Mouse (Mus musculus) kidney, postnatal 0 days (tissue): ENCODE data around the gene Cul4b. TPM values are rescaled to one million over a fixed set of nuclear protein-coding genes. Genes with fewer than 3 reads are reported as not detected.

ENCODE experiments used
- ATAC-seq: fragments of 200-750 bp; cut with Nextera tagmentation; replicated peaks from 2 replicates; pipeline ENCODE4 v1.8.0; 2017; ENCODE audit warnings: low read depth, moderate number of reproducible peaks, moderate TSS enrichment, moderate library complexity; ENCODE audit not compliant: low FRiP score
- DNase-seq: peaks from one replicate; pipeline ENCODE4 v3.0.0-alpha.2; 2016; ENCODE audit warnings: low spot score
- H3K27ac ChIP-seq: fragments of 300-500 bp; sonication (generic); 2 replicates; pipeline ENCODE4 v1.5.1; 2014; ENCODE audit warnings: mild to moderate bottlenecking
- H3K27me3 ChIP-seq: fragments of 300-500 bp; sonication (generic); 2 replicates; pipeline ENCODE4 v1.6.1; 2014; ENCODE audit warnings: low read length, mixed read lengths; ENCODE audit not compliant: insufficient read depth
- H3K36me3 ChIP-seq: fragments of 300-500 bp; sonication (generic); 2 replicates; pipeline ENCODE4 v1.6.1; 2014; ENCODE audit warnings: low read length, mixed read lengths; ENCODE audit not compliant: insufficient read depth
- H3K4me1 ChIP-seq: fragments of 300-500 bp; sonication (generic); replicated peaks from 2 replicates; pipeline ENCODE4 v1.6.1; 2014; ENCODE audit warnings: antibody characterized with exemption, low read length, mixed read lengths; ENCODE audit not compliant: insufficient read depth
- H3K4me2 ChIP-seq: fragments of 300-500 bp; sonication (generic); 2 replicates; pipeline ENCODE4 v1.6.1; 2014; ENCODE audit warnings: mild to moderate bottlenecking, low read length, moderate library complexity, mixed read lengths
- H3K4me3 ChIP-seq: fragments of 300-500 bp; sonication (generic); replicated peaks from 2 replicates; pipeline ENCODE4 v1.5.1; 2014; ENCODE audit warnings: low read depth, low read length
- H3K9ac ChIP-seq: fragments of 300-500 bp; sonication (generic); 2 replicates; pipeline ENCODE4 v1.6.1; 2014; ENCODE audit warnings: low read depth, low read length
- H3K9me3 ChIP-seq: fragments of 300-500 bp; sonication (generic); replicated peaks from 2 replicates; pipeline ENCODE4 v1.6.1; 2016; ENCODE audit warnings: low read length, inconsistent platforms, mixed read lengths
- CTCF ChIP-seq: IDR thresholded peaks from 2 replicates; pipeline ENCODE4 v1.5.1; 2016; ENCODE audit warnings: antibody characterized with exemption, low read depth, mild to moderate bottlenecking, moderate library complexity
- WGBS: fragments of 180-500 bp; shearing (Covaris S2); extraction: QIAGEN DNeasy Blood & Tissue Kit; methylation state at CpG from one replicate; pipeline ENCODE4 v1.1.7; 2014; 5-methylcytosine and 5-hydroxymethylcytosine counted together
- polyA plus RNA-seq: library from polyadenylated mRNA; unstranded; fragments of >200 nt; fragmentation: Nextera tagmentation; extraction: Ambion mirVana; gene quantifications from 2 replicates; pipeline ENCODE4 v1.2.1, GENCODE M21; 2015

Gene Cul4b
- polyA plus RNA-seq, 1 experiment from 2014 or later, result 25.5 TPM

DNA sequence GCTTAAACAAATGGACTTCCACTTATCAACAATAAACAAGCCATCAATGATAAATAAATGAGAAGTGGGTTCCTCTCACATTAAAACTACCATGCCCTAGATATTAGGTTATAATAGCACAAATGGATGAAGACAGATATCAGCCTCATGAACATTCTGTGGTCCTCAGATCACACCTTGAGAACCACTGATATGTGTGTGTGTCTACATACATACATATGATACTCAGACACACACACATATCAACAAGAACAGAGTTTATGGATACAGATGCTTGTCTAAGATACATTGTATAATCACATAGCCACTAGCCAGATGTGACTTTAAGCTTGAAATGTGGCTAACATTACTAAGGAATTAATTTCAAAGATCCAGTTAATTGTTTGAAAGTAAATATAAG lies 7.3 kb upstream of the Cul4b start:
- Histone ChIP-seq H3K9ac (no peak overlapping the region), H3K27ac (no peak overlapping the region), H3K4me2 (no peak overlapping the region), H3K27me3 (no peaks in the 10 kb centered on the region), H3K4me3 (no peak overlapping the region), H3K4me1 (no peaks in the 10 kb centered on the region), H3K36me3 (no peaks in the 10 kb centered on the region), H3K9me3 (no peaks in the 10 kb centered on the region)
- no peak for TF ChIP-seq CTCF
- ATAC-seq (no peak), DNase-seq (no peak)

GRCm38 (mm10) chrX:38581140-38581539 lies 5.1 kb upstream of the Cul4b start:
- TF ChIP-seq CTCF, result no peak
- WGBS, result 95% methylated on average over 1 of the region's 1 CpGs
- Histone ChIP-seq H3K27ac (no peak overlapping the region), H3K4me1 (no peaks in the 10 kb centered on the region), H3K36me3 (no peaks in the 10 kb centered on the region), H3K4me2 (no peak overlapping the region), H3K9me3 (no peaks in the 10 kb centered on the region), H3K9ac (no peak overlapping the region), H3K4me3 (no peak overlapping the region), H3K27me3 (no peaks in the 10 kb centered on the region)
- DNase-seq (no peak), ATAC-seq (no peak)

DNA sequence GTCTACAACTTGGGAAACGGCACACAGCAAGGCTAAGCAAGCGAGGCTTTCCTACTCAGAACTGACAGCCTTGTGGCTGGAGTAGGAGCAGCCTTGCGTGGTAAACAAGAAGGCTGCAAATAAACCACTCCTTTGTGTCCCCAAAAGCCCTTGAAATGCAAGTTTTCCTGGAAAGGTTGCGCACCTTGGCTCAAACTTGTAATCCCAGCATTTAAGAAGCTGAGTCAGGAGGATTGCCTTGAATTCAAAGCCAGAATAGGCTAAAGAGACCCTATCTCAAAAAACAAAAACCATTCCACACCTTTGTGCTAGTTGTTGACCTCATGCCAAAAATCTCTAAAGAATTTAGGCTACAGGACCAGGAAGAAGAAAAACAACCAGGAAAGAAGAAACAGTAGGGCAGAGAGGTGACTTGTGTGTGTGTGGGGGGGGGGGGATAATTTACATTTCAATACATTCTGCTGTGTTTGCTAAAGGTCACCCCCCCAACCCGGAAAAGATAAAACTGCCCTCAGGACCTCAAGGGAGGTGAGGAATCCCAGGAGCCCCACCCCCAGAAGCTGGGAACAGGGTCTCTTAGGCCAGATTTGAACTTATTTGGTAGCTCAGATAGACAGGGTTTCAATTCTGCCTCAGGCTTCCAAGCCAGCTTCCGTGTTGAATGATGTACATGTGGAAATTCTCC lies 9.3 kb downstream of the Cul4b start:
- Histone ChIP-seq H3K36me3 (no peaks in the 10 kb centered on the region), H3K27me3 (no peaks in the 10 kb centered on the region), H3K9me3 (no peaks in the 10 kb centered on the region), H3K4me1 (no peaks in the 10 kb centered on the region), H3K4me2 (no peak overlapping the region), H3K27ac (no peak overlapping the region), H3K4me3 (no peak overlapping the region), H3K9ac (no peak overlapping the region)
- TF ChIP-seq CTCF, result no peak
- no peak for DNase-seq
- no peak for ATAC-seq
- 64% methylated on average over 6 of the region's 6 CpGs for WGBS

DNA sequence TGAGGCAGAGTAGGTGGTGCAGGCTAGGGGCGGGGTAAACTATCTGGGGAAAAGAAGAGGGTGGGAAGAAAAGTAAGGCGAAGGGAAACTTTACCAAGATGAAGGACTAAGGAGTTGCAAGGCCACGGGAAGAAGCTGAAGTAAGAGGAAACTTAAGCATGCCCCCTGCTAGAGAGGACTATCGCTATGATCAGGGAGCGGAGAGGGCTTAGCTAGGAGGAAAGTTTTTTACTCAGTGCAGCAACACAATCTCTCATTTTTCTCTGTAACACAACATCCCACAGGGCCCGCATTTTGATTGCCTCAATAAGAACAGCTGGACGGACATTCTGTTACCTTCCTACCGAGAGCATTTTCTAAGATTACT lies 10.8 kb downstream of the Cul4b start:
- WGBS, result 16% methylated on average over 8 of the region's 8 CpGs

GRCm38 (mm10) chrX:38564542-38565175 lies 11.3 kb downstream of the Cul4b start:
- 16% methylated on average over 36 of the region's 52 CpGs for WGBS
- no peak for TF ChIP-seq CTCF
- peak; percentile 93 for ATAC-seq

More for the DNA sequence above, 10.8 kb downstream of the Cul4b start:
- peak overlapping the region; percentile 46 for H3K4me3 ChIP-seq
- peak overlapping the region; percentile 94 for H3K27ac ChIP-seq
- ATAC-seq, result no peak
- peak overlapping the region; percentile 62 for H3K4me2 ChIP-seq
- no peaks in the 10 kb centered on the region for H3K36me3 ChIP-seq
- H3K27me3 ChIP-seq, result no peaks in the 10 kb centered on the region
- H3K4me1 ChIP-seq, result no peaks in the 10 kb centered on the region
- no peak for TF ChIP-seq CTCF
- peak overlapping the region; percentile 49 for H3K9ac ChIP-seq
- no peak for DNase-seq
- no peaks in the 10 kb centered on the region for H3K9me3 ChIP-seq

DNA sequence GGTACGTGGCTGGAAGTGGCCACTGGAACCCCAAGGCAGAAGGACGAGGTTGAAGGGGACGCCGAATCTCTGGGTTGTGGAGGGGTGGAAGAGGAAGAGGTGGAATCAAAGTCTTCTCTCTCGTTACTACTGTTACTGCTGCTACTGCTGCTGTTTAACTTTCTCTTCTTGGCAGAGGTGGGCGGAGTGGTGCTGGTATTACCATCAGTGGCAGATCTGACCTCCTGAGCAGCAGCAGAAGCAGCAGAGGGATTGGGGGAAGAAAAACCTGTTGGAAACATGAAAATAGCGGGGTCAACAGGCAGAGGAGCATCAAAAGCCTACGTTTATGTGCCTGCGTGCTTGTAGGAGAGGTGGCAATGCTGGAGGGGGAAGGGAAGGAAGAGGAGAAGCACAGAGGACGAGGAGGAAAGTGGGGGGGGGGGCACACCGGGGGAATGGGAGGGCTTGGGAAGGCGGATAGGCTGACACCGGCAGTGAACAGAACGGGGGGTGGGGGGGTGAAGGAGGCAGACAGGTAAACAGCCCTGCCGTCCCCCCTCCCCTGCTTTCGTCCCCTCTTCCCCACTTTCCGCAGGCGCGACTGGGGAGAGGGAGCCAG lies 12.0 kb downstream of the Cul4b start:
- ATAC-seq (no peak), DNase-seq (no peak)
- no peak for TF ChIP-seq CTCF
- Histone ChIP-seq H3K4me2 (peak overlapping the region; percentile 62), H3K4me1 (no peaks in the 10 kb centered on the region), H3K4me3 (peak overlapping the region; percentile 46), H3K9ac (peak overlapping the region; percentile 70), H3K9me3 (no peaks in the 10 kb centered on the region), H3K27me3 (no peaks in the 10 kb centered on the region), H3K27ac (peak overlapping the region; percentile 94), H3K36me3 (no peaks in the 10 kb centered on the region)
- 27% methylated on average over 13 of the region's 19 CpGs for WGBS

More at GRCm38 (mm10) chrX:38564542-38565175, 11.3 kb downstream of the Cul4b start:
- H3K27me3 ChIP-seq, result no peaks in the 10 kb centered on the region
- peak overlapping the region; percentile 94 for H3K27ac ChIP-seq
- peak overlapping the region; percentile 70 for H3K9ac ChIP-seq
- H3K9me3 ChIP-seq, result no peaks in the 10 kb centered on the region
- peak overlapping the region; percentile 62 for H3K4me2 ChIP-seq
- peak; percentile 91 for DNase-seq
- no peaks in the 10 kb centered on the region for H3K36me3 ChIP-seq
- H3K4me3 ChIP-seq, result peak overlapping the region; percentile 46
- no peaks in the 10 kb centered on the region for H3K4me1 ChIP-seq
